Mouse (Mus musculus) NIH3T3 (cell line): ENCODE results near the gene Mllt11.

ENCODE experiments used
- DNase-seq: peaks from one replicate; pipeline ENCODE4 v3.0.0-alpha.2; 2012; ENCODE audit warnings: low read depth

The Mllt11 gene

GRCm38 (mm10) chr3:95231298-95232221 is at the start of gene Mllt11:
Gene Mllt11, minus strand, starts transcription at chr3:95232171.
- DNase-seq, result no peak

- peak; percentile 99 for DNase-seq
These were observed 49.5 kb upstream of the Mllt11 start, which contains the start of the genes Mindy1 and Prune1 for GRCm38 (mm10) chr3:95281216-95282126. Gene Mindy1, plus strand, starts transcription at chr3:95281345. Gene Prune1, minus strand, starts transcription at chr3:95282076.

- DNase-seq, result peak; percentile 71
These were observed 48.8 kb upstream of the Mllt11 start for GRCm38 (mm10) chr3:95280747-95281146.

DNA sequence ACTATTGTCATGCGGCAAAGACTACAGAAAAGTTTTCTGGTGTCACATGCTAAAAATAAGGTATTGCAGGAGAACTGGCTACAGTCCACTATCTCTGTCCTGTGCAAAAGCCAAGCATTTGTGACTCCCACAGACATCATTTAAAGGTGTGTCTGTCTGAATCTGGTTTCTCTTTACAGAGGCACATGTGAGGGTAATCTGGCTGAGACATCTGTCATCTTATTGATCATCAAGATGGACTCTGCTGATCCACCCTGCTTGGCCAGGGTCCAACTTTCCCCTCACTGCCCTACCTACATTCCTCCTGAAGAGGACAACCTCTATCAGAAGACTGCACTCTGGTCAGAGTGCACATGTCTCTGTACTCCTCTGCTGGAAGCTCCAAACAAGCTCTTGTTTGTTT is 45.2 kb upstream of the Mllt11 start:
- DNase-seq, result no peak

- peak; percentile 47 for DNase-seq
These were observed 44.5 kb upstream of the Mllt11 start for GRCm38 (mm10) chr3:95276428-95276934.

- DNase-seq, result no peak
These were observed 43.2 kb upstream of the Mllt11 start for GRCm38 (mm10) chr3:95275161-95275560.

GRCm38 (mm10) chr3:95274453-95274852 is 42.5 kb upstream of the Mllt11 start:
- no peak for DNase-seq

- no peak for DNase-seq
These were observed 41.5 kb upstream of the Mllt11 start for GRCm38 (mm10) chr3:95273471-95273870.

- no peak for DNase-seq
These were observed 38.9 kb upstream of the Mllt11 start for GRCm38 (mm10) chr3:95270766-95271364.

- DNase-seq, result no peak
These were observed 37.8 kb upstream of the Mllt11 start for GRCm38 (mm10) chr3:95269789-95270188.

GRCm38 (mm10) chr3:95267855-95268254 is 35.9 kb upstream of the Mllt11 start:
- peak; percentile 72 for DNase-seq

DNA sequence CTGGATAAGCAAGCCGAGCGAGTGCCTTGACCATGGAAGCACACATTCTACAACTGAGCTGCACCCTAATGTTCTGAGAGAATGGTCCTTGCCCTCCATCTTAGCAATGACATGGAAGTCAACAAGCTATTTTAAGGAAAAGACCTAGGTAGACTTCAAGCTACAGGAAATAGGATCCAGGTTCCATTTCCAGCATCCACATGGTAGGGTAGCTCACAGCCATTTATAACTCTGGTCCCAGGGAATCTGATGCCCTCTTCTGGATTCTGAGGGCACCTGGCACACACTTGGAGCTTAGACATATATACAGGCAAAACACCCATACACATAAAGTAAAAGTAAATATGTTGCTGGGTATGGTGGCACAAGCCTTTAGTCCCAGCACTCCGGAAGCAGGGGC is 34.1 kb upstream of the Mllt11 start:
- no peak for DNase-seq

GRCm38 (mm10) chr3:95264724-95265123 is 32.8 kb upstream of the Mllt11 start:
- no peak for DNase-seq

DNA sequence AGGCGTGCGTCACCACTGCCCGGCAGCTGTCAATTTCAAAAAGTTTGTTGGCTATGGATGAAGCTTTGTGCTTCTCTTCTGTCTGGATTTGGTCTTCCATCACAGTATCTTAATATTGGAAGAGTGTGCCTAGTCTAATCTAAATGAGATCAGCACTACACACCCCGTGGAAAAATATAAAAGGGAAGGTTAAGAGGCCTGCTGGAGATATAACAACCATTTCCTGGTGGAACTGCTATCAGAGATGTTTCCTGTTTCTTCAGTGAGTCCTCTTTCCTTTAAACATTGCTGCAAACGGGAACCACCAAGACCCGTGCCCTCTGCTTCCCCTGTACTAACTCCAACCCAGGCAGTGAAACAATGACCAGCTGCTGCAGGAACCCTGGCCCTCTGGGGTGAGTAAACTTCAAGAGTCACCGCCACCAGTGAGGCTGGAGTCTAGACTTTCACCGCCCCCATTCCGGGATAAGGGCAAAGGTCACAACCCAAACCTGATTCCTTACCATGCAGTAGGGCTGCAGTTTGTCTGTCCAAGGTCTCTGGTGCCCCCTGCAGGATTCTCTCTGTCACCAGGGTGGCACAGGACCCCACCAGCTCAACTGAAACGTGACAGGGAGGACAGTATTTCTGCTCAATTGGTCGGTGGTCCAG is 31.2 kb upstream of the Mllt11 start:
- peak; percentile 73 for DNase-seq

DNA sequence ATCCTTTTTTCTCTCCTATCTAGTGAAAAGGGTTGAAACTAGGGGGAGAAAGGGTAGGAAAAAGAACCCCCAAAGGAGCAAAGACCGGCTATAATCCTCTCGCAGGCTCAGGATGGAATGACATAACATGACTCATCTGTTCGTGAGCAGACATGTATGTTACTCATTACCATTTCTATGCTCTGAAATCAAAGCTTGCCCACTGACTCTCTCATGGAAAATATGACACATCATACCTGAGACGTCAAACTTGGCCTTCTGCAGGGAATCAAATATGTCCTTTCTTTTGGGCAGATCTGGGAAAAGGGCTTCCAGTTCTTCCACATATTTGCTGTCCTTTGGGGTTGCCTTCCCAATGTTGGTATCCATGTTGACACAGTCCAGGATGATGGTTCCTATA is 30.0 kb upstream of the Mllt11 start:
- peak; percentile 80 for DNase-seq

DNA sequence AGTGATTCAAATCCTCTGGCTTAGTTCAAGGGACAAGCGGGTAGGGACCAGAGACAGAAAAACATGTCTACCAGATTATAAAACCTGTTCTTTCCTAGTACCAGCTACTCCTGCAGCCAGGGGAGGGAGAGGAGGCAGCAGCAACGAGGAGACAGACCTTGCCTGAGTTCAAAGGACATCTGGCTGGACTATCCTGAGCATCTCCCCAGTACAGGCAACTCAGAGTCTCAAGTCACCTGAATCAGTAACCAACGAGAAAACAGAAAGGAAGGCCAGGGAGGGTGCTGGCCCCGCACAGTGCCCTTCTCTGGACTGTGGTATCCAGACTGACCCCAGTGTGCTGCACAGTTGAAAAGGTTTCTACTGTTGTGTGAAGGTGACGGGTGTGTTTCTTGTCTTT is 25.0 kb upstream of the Mllt11 start:
- DNase-seq, result no peak

DNA sequence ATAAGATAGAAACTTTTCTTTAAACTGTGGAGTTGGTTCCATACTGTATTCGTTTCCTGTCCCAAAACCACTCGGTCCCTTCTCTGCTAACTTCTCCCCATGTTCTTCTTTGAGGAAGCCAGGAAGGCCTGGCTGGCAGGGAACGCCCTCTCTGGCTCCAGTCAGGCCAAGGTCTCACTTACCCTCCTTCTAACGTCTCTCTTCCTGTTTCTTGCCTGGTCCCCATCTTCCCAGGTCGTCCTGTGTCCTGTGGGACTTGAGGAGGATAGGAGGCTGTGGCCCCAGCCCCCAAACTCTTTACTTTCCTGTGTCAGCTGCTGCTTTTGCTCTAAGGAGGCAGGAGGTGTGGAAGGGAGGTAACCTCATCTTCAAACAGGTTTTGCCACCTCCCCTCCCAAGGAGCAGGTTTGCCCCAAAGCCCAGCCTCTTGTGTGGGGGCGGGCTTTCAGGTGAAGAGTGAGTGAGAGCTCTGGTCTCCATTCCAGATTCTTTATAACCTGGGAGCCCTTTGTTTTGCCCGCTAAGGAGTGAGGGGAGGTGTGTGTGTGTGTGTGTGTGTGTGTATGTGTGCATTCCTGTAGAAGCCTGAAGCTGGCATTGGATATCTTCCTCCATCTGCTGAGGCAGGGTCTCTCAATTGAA is 18.9 kb upstream of the Mllt11 start, which contains the start of gene Bnipl:
Gene Bnipl (minus strand): TSS at position 411 of the 642 bp plus-strand sequence.
- no peak for DNase-seq

DNA sequence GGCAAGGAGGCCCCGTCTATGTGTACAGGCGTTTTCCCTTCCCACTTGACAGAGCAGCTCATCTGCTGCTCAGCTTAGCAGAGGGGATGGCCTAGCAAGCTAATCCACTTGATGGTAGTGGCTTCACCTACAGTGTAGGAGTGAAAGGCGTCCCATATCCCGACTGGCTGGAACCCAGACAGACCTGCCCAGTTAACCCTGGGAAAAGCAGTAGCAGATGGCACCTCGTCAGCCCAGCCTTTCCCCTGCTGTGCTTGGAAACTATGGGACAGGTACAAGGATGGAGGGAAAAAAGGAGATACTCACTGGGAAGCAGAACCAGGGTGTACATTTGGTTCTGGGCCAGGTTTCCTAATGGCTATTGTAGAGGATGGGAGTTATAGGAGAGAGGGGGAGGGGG is 18.4 kb upstream of the Mllt11 start:
- DNase-seq, result no peak

DNA sequence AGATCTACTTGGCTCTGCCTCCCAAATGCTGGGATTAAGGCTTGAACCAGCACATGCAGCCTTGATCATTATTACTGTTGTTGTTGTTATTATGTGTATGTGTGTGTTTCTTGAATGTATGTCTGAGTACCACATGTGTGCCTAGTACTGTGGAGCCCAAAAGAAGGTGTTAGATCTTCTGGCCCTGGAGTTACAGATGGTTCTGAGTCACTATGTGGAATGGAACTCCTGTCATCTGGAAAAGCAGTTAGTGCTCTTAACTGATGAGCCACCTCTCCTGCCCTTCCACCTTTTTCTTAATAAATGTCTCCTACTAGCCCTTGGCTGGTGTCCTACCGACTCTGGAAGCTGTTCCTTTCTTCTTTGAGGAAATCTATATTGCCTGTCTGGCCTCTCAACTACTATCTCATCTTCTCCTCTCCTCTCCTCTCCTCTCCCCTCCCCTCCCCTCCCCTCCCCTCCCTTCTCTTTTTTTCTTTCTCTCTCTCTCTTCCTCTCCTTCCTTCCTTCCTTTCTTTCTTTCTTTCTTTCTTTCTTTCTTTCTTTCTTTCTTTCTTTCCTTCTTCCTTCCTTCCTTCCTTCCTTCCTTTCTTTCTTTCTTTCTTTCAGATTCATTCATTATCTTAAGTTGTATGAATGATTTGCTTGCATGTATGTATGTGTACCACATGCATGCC is 15.8 kb upstream of the Mllt11 start:
- DNase-seq, result no peak
